Mouse (Mus musculus) midbrain, embryonic 16.5 days (tissue): ENCODE measurements at regions not wholly inside any gene's neighbourhood (a gene's known extent, or its start where the extent isn't known, plus 50 kb on each side); places are given as distances from the start of the nearest gene placed in this dataset.

ENCODE experiments used
- ATAC-seq: fragments of 200-750 bp; cut with Nextera tagmentation; 2 replicates; pipeline ENCODE4 v1.8.0; 2017; ENCODE audit warnings: moderate TSS enrichment
- H3K27ac ChIP-seq: fragments of 300-500 bp; sonication (generic); 2 replicates; pipeline ENCODE4 v1.5.1; 2014; ENCODE audit warnings: mild to moderate bottlenecking, low read length, mixed read lengths
- H3K27me3 ChIP-seq: fragments of 300-500 bp; sonication (generic); 2 replicates; pipeline ENCODE4 v1.6.1; 2014; ENCODE audit warnings: low read depth, low read length, mixed read lengths; ENCODE audit not compliant: control insufficient read depth, insufficient read depth
- H3K36me3 ChIP-seq: fragments of 300-500 bp; sonication (generic); 2 replicates; pipeline ENCODE4 v1.6.1; 2014; ENCODE audit warnings: mild to moderate bottlenecking, low read length, moderate library complexity, mixed read lengths; ENCODE audit not compliant: control insufficient read depth, insufficient read depth
- H3K4me1 ChIP-seq: fragments of 300-500 bp; sonication (generic); 2 replicates; pipeline ENCODE4 v1.6.1; 2014; ENCODE audit warnings: mild to moderate bottlenecking, low read length, mixed read lengths; ENCODE audit not compliant: control insufficient read depth, insufficient read depth
- H3K4me2 ChIP-seq: fragments of 300-500 bp; sonication (generic); 2 replicates; pipeline ENCODE4 v1.6.1; 2014; ENCODE audit warnings: mild to moderate bottlenecking, low read length, mixed read lengths
- H3K4me3 ChIP-seq: fragments of 300-500 bp; sonication (generic); 2 replicates; pipeline ENCODE4 v1.5.1; 2014; ENCODE audit warnings: low read depth, mild to moderate bottlenecking, low read length, moderate library complexity, mixed read lengths
- H3K9ac ChIP-seq: fragments of 300-500 bp; sonication (generic); 2 replicates; pipeline ENCODE4 v1.6.1; 2014; ENCODE audit warnings: low read depth, low read length, mixed read lengths
- H3K9me3 ChIP-seq: fragments of 300-500 bp; sonication (generic); replicated peaks from 2 replicates; pipeline ENCODE4 v1.6.1; 2014; ENCODE audit warnings: mild to moderate bottlenecking, low read length, mixed read lengths; ENCODE audit not compliant: control insufficient read depth, poor library complexity, severe bottlenecking
- WGBS: fragments of 180-500 bp; shearing (Covaris S2); extraction: QIAGEN DNeasy Blood & Tissue Kit; methylation state at CpG from one replicate; pipeline ENCODE4 v1.1.7; 2014; 5-methylcytosine and 5-hydroxymethylcytosine counted together

DNA sequence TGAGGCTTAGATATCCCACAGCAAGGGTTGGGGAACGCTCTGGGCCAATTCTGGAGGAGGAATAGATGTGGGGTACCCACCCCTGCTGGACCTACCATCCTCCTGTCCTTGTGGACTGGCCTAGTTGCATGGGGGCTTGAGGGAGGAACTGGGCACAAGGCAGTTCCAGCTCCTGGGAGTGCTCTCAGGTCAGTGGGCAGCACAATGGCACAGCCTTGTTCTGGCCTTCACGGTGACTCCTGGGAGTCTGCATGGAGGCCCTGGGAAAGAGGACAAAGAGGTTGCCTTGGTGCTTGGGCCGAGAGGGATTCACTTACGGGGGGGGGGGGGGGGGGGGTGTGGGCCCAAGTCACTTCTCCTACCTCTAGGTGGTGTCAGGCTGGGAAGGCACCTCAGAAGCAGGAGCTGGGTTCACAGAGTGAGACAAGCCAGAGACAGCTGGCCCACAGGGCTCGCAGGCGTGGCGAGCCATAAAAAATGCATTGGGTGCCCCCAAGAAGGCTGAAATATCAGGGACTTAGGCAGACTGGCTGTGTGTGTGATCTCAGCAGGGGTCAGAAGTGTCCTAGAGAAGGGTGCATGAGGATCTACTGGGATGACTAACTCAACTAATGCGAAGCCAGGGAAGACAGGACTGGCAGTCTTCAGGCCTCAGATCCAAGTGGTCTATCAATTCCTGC is 83.7 kb downstream of the 1700001O22Rik start:
- no peaks in the 10 kb centered on the region for H3K9me3 ChIP-seq
- H3K4me2 ChIP-seq = peak overlapping the region; percentile 68
- no peaks in the 10 kb centered on the region for H3K27me3 ChIP-seq
- H3K27ac ChIP-seq = peak overlapping the region; percentile 100
- no peaks in the 10 kb centered on the region for H3K36me3 ChIP-seq
- H3K9ac ChIP-seq = peak overlapping the region; percentile 72
- 10% methylated on average over 7 of the region's 8 CpGs for WGBS
- peak overlapping the region; percentile 25; the same call in 1 of the 2 replicates for H3K4me3 ChIP-seq
- H3K4me1 ChIP-seq = peaks cover 79% of the 10 kb centered on the region
- ATAC-seq = no peak

DNA sequence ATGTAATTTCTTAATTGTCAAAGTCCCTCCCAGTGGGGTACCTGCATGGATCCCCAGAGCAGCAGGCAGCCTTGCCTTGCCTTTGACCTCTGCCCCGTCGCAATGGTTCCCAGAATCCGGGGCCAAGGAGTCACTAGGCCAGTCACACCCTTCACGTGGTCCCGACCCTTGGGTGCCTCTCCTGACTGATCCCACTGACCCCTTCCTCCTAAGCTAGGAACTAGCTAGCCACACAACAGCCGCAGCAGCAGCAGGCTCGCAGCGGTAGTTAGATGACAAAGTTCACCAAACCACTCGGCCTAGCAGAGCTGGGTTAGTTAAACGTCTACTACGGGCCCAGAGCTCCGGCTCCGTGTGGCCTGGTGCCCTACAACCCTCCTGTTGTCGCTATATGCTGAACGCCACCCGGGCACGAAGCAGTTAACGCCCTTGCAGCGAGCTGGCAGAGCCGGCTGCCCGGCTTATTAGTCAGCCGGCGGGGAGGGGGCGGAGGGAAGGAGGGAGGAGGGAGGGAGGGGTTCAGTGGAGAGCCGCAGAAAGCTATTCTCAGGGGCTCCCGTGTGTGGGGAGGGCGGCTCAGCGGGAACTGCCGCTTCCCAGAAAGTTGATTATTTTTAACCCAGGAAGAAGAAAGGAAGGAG is 84.6 kb downstream of the 1700001O22Rik start:
- H3K9ac ChIP-seq = peak overlapping the region; percentile 67
- peak overlapping the region; percentile 100 for H3K27ac ChIP-seq
- WGBS = 1% methylated on average over 28 of the region's 29 CpGs
- peak overlapping the region; percentile 25 for H3K4me3 ChIP-seq
- peaks cover 73% of the 10 kb centered on the region for H3K4me1 ChIP-seq
- no peaks in the 10 kb centered on the region for H3K27me3 ChIP-seq
- H3K4me2 ChIP-seq = peak overlapping the region; percentile 68
- no peaks in the 10 kb centered on the region for H3K36me3 ChIP-seq
- peak; percentile 47 for ATAC-seq
- no peaks in the 10 kb centered on the region for H3K9me3 ChIP-seq

DNA sequence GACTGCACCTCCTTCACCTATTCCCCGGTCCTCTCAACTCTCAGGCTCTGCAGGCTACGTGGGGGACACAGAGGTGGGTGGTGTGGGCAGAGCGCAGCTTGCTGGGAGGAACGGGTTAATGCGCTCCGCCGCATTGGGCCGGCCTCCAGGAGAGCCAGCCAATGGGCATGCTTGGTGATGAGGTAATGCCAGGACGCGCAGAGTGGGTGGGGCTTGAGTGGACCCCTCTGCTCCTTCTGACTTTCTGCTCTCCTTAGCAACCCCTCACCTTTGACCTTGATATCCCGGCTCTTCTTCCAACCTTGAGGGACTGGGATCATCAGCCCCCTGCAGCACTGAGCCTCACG is 85.2 kb downstream of the 1700001O22Rik start:
- no peaks in the 10 kb centered on the region for H3K9me3 ChIP-seq
- H3K27ac ChIP-seq = peak overlapping the region; percentile 100
- H3K4me2 ChIP-seq = peak overlapping the region; percentile 68
- 0% methylated on average over 12 of the region's 12 CpGs for WGBS
- peak overlapping the region; percentile 67 for H3K9ac ChIP-seq
- H3K36me3 ChIP-seq = no peaks in the 10 kb centered on the region
- H3K27me3 ChIP-seq = no peaks in the 10 kb centered on the region
- ATAC-seq = peak; percentile 74
- H3K4me1 ChIP-seq = peaks cover 70% of the 10 kb centered on the region
- peak overlapping the region; percentile 25 for H3K4me3 ChIP-seq

DNA sequence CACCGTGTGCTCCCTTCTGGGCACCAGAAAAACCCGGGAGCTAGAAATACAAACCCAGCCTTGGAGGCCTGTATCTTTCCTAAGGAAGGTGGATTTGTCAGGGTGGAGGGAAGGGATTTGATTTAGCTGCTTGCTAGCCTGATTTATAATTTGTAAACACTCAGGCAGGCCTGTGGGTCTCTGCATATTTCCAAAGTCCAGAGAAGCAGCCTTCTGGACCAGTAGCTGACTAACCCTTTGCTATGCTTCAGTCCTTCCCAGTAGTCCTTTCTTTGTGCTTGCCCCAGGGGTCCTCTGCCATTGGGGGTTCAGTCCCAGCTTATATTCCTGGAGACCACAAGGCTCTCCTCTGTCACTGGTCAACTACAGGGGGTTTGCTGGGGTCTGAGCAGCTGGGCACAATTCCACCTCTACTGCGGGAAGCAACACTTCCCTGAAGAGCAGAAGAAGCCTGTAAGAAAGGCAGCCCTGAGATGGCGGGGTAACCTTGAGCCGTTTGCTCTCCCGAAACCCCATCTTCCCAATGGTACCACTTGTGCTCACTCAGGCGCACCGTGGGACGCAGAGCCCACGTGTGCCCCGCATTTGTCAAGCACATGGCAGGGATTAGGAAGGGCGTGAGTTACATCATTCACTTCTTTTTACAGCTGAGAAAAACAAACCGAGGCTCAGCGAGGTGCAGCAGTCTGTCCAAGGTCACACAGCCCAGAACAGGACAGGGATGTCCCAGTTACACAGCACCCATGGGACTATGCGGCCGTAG is 85.7 kb downstream of the 1700001O22Rik start:
- H3K27ac ChIP-seq = peak overlapping the region; percentile 100
- H3K4me3 ChIP-seq = no peak overlapping the region
- ATAC-seq = no peak
- 5% methylated on average over 16 of the region's 16 CpGs for WGBS
- H3K4me1 ChIP-seq = peaks cover 69% of the 10 kb centered on the region
- no peaks in the 10 kb centered on the region for H3K9me3 ChIP-seq
- peak overlapping the region; percentile 68 for H3K4me2 ChIP-seq
- H3K36me3 ChIP-seq = no peaks in the 10 kb centered on the region
- no peaks in the 10 kb centered on the region for H3K27me3 ChIP-seq
- H3K9ac ChIP-seq = peak overlapping the region; percentile 53

DNA sequence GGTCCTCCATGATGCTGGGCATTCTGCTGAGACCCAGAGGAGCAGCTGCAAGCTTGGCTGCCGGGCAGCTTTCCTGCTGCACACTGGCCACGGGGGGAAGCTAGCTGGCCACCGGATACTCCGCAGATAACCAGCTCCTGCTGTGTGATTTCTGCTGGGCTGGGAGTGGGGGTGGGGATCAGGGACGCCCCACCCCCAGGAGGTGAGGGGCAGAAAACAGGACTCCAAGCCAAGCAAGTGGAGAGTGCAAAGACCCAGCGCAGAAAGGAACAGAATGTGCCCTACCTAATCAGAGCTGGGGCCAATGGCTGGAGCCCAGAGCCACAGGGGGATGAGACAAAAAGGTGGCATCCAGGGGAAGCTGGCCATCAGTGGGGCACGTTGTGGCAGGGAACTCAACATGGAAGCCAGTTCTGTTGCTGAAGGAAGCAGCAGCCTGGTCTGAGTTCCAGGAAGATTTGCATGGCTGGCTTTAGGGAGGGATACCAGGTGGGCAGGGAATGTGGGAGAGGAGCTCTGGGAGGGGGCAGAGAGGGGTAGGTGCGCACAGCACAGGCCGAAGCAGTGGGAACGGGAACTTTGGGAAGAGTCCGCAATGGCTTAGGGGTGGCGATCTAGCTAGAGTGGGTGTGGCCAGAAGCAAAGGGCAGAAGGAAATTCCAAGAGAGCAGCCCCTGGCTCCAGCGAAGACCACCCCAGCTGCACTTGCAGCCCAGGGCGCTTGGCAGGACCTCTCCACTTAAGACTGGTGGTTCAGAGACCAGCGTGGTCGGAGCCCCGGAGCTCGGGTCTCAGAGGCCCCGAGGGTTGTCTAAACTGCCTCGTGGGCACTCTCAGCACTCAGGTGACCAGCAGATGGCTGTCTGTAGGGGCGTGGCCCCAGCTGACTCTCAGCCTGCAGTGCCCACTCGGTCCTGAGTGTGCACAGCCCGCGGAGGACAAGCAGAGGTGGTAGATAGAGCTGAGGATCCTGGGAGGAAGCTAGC is 86.6 kb downstream of the 1700001O22Rik start:
- Histone ChIP-seq H3K27ac (peak overlapping the region; percentile 100), H3K9me3 (no peaks in the 10 kb centered on the region), H3K4me3 (no peak overlapping the region), H3K9ac (peak overlapping the region; percentile 42), H3K4me2 (0 out of 2 replicates have a peak overlapping the region, but pooled peaks have one; percentile 7), H3K4me1 (peaks cover 69% of the 10 kb centered on the region), H3K27me3 (no peaks in the 10 kb centered on the region), H3K36me3 (no peaks in the 10 kb centered on the region)
- 2% methylated on average over 24 of the region's 24 CpGs for WGBS
- ATAC-seq = no peak

DNA sequence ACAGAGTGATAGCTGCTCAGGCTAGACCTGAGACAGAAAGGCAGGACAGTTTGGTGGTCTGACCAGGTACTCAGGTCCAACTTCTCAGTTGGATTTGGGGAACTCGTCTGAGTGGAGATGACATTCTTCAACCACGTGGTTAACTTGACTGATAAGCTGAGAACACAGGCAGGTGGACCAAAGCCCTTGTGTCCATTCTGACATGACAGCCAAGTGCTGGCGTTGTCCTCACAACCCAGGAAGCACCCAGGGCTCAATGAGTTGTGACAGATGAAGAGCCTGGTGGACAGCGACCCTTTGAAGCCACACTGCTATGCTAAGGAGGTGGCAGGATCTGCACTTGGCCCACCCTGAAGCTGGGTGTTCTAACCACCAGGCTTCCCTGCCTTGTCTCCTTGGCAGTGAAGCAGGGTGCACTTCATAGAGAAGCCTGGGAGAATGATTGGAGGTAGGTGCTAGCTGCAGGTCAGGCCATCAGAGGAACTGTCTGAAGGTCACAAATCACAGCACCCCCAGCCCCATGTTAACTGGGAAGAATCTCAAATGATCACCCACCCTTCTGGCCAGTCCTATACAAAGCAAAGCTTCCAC is 87.6 kb downstream of the 1700001O22Rik start:
- 60% methylated on average over 4 of the region's 4 CpGs for WGBS
- H3K4me2 ChIP-seq = no peak overlapping the region
- H3K27me3 ChIP-seq = no peaks in the 10 kb centered on the region
- no peaks in the 10 kb centered on the region for H3K9me3 ChIP-seq
- peaks cover 69% of the 10 kb centered on the region for H3K4me1 ChIP-seq
- peak overlapping the region; percentile 100 for H3K27ac ChIP-seq
- H3K36me3 ChIP-seq = no peaks in the 10 kb centered on the region
- no peak for ATAC-seq
- no peak overlapping the region; the same call in 1 of the 2 replicates for H3K9ac ChIP-seq
- no peak overlapping the region for H3K4me3 ChIP-seq

DNA sequence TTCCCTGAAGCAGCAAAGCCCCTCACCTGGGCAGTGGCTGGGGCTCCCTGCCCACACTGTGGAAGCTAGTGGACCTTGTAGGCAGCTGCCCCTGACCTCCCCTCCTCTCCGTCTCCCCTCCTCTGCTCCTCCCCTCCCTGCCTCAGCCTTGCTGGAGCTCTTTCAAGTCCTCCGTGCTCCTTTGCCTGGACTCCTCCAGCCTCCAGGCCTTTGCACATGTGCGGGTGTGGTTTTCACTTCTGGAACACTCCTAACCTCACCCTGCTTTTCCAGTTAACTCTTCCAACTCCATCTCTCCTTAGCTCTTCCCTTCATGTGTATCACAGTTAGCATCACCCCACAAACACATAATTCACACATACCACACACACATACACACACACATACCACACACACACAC is 89.9 kb downstream of the 1700001O22Rik start:
- peaks cover 50% of the 10 kb centered on the region for H3K4me1 ChIP-seq
- H3K36me3 ChIP-seq = no peaks in the 10 kb centered on the region
- H3K27me3 ChIP-seq = no peaks in the 10 kb centered on the region
- no peak overlapping the region for H3K9ac ChIP-seq
- no peaks in the 10 kb centered on the region for H3K9me3 ChIP-seq
- no peak overlapping the region for H3K27ac ChIP-seq
- H3K4me2 ChIP-seq = no peak overlapping the region
- H3K4me3 ChIP-seq = no peak overlapping the region
- 13% methylated on average over 3 of the region's 3 CpGs for WGBS
- no peak for ATAC-seq

DNA sequence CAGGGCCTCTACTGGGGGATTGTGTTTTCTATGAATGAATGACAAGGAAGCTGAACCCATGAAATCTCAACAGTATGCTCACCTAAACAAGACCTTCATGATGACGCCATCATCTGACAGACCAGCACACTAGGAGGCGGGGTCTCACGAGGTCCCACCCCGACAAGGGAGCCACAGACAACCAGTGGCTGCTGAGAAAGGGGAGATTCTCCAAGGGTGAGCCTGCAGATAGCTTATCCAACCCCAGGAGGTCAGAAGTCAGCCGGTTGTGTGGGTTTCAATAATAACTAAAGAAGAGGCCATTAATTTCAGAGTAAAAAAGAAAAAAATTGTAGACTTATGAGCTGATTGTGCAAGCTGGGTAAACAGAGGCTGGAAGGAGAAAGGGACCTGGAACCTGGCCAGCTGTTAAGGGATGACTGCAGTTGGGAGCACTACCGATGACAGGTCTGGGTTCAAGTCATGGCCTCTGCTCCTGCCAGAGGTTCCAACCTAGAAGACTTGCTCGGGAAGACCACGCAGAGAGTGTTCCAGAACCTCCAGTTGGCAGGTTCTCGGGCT is 90.5 kb downstream of the 1700001O22Rik start:
- Histone ChIP-seq H3K27ac (peak overlapping the region; percentile 90), H3K4me3 (no peak overlapping the region), H3K36me3 (no peaks in the 10 kb centered on the region), H3K9me3 (no peaks in the 10 kb centered on the region), H3K4me2 (no peak overlapping the region), H3K4me1 (peaks cover 51% of the 10 kb centered on the region), H3K9ac (no peak overlapping the region; the same call in 1 of the 2 replicates), H3K27me3 (no peaks in the 10 kb centered on the region)
- ATAC-seq = no peak
- WGBS = 62% methylated on average over 9 of the region's 9 CpGs
